Mouse (Mus musculus) gastrocnemius, adult 8-10 months (tissue): ENCODE data around the gene Timm23. TPM values are rescaled to one million over a fixed set of nuclear protein-coding genes. Genes with fewer than 3 reads are reported as not detected.
A peak's percentile ranks its signal among the peaks of the same experiment; 100 is the strongest.
"Not testable (repeated sequence)": the region's sequence is repeated elsewhere in the genome, so short reads cannot be mapped to it uniquely, and the experiment has no call there.

Experiments used
- DNase-seq, 2 experiments: peaks; one replicate each; pipeline ENCODE4 v3.0.0; 2022; ENCODE audit warnings: low spot score in 2 of 2
- total RNA-seq, 4 experiments: library from RNA; stranded (reverse); gene quantifications; 2 replicates each; pipeline ENCODE4 v1.2.4; 2022

Gene Timm23
- total RNA-seq: 100 to 1,000 TPM; 183 to 225 (median 215) TPM

DNA sequence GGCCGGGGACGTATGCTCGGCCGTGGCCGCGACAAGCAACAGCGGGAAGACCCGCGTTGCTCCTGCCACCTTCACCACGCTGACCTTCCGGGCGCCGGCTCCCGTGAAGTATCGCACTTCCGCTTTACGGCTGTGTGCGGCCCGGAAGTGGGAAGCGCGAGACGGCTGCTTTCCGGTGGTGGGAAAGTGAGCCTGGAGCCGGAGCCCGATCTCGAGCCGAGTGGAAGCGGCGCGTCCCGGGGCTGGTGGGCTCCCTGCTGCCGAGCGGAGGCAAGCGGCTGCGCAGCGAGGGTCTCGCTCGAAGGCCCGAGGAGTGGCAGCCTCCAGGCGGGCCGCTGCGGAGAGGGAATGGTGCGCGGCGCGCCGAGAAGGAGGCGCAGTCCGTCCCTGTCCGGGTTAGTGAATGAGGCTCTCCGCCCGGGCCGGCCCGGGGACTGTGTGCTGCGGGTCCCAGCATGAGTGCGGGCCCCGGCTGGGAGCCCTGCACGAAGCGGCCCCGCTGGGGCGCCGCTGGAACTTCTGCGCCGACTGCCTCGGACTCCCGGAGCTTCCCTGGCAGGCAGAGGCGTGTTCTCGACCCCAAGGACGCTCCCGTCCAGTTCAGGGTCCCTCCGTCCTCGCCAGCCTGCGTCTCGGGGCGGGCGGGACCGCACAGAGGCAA is at the start of gene Timm23, which contains the start of gene Parg:
Gene Timm23 (minus strand): TSS at position 108 of the 661 bp plus-strand sequence.
Gene Parg (plus strand): TSS at position 159 of the 661 bp plus-strand sequence.
- DNase-seq: peak; percentile 64 to 77

DNA sequence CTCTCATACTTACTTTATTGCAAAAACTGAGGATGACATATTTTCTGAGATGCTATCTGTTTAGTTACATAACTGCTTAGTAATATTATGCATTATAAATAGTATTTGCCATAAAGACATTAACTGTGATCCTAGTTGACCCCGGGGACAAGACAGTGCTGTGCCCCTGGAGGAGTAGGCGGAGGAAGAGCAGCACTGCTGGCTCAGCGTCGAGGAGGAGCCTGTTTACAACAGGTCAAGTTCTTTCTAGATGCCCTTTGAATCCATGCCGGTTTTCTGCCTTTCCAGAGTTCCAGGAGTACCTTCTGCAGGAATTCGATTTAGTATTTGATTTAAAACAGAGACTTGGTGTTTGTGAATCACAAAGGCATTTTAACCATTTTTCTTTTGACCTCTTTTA is 47.9 kb upstream of the Timm23 start:
- no peak for DNase-seq

GRCm38 (mm10) chr14:32246019-32246418 is 44.3 kb upstream of the Timm23 start:
- DNase-seq: no peak

DNA sequence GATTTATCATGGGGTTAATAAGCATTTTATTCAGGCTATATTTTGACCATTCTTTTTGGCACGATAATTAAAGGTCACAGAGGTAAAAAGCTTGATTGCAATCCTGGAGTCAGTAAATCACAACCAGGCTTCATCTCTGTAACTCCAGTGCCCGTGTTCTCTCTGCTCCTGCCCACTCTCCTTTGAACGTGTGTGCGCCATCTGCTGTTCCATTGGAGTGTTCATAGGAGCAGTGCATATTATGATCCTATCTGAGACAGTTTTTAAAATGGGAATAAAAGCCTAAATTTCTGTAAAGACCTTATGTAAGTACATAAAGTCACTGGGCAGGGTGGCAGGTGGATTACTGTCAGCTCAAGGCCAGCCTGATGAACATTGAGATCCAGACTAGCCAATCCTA is 40.7 kb upstream of the Timm23 start:
- no peak for DNase-seq

GRCm38 (mm10) chr14:32228996-32229395 is 27.3 kb upstream of the Timm23 start:
- peak in 1 of 2 experiments; percentile 20 for DNase-seq

- DNase-seq: no peak
Observed at GRCm38 (mm10) chr14:32226601-32227000, 24.9 kb upstream of the Timm23 start.

DNA sequence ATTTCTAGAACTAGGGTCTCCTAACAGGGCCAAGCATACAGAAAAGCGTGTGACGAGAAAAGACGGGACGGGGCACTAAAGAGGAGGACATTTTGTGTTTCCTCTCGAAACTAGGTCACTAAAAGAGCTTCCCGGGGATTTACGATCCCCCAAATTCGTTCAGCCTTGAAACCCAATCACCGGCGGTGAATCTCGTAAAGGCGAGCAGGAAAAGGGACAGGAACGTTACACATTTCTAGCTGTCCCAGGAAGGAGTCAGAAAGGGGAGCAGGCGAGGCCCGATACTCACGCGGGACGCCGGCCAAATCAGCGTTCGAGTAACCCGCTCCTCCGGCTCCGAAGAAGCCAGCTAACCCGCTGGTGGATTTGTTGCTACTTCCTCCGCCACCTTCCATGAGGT is 344 bp downstream of the Timm23 start:
- no peak for DNase-seq

- not testable (repeated sequence) for DNase-seq
Observed at GRCm38 (mm10) chr14:32193557-32193956, 8.1 kb downstream of the Timm23 start.

DNA sequence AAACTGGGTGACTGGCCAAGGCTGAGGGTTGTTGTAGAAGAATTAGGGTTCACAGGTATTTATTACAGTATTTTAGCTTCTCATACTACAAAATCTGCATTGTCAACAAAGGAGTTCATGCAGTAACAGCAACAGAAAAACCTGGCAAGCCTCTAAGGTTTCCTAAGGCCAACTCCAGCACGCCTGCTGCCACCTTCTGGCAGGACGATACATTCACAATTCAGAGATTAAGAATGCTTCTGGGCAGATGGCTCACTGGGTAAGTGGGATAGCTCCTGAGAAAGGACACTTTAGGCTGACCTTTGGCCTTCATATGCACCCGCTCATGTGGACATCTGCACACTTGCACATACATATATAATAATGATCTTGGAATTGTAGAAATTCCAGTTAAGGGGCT is 9.3 kb downstream of the Timm23 start:
- peak; percentile 4 to 17 for DNase-seq

DNA sequence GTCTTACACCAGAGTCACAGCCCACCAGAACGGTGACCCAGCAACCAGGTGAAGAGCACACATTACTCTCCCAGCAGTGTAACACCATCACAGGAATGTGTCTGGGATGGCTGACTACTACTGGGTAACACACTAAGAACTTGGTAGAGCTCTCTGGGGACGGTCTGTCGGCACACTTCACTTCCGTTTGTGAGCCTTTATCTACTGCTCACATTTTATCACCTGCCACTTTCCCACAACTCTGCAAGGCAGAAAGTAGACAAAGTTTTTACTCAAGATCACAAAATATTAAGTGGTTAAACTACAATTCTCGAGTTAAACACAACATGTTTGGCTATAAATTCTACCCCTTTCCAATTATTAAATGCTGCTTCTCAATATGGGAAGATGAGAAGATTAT is 9.8 kb downstream of the Timm23 start:
- DNase-seq: no peak

DNA sequence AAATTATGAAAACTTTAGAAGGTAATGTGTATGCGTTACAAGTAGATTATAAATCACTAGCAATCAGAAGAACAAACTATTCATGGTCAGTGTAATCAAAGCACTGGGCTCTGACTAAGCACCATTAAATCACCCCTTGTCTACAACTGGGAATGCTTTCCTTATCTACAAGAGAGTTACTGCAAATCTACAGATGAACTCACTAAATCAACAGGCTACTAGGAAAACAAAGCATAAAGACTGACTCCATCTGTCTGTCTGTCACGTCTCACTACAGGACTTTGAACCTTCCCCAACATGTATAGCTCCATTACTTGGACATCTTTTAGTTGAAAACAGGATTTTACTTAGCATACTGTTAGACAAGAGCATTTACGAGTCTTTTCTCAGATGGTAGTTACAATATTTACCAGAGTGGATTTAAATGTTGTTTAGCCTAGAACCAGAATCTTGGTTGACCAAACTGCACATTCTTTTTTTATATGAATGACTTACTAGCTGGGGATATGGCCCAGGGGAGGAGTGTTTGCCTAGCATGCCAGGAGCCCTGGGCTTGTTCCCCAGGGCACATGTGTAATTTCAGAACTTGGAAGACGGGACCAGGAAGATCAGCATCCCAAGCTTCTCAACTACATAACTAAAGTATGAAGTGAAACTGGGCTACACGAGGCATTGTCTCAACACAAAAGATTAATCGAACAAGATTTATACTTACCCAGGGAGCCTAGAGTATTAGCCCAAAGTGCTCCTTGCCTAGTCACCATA is 10.9 kb downstream of the Timm23 start:
- DNase-seq: no peak

GRCm38 (mm10) chr14:32183846-32184245 is 17.9 kb downstream of the Timm23 start:
- no peak for DNase-seq

DNA sequence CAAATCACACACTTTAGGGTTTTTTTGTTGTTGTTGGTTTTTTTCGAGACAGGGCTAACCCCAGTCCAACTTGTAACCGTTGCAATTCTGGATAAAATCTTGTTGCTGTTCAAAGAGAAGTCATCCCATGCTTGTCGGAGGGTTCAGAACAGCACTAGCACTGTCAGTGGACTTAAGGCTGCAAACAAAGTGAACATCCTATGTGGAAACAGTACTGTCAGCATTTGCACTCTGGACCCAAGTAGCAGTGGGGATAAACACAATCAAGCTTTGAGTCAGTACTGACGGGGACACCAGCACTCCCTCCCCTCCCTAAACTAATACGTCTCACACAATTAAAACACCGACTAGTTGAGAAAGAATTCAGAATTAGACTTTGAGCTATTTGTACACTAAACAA is 20.8 kb downstream of the Timm23 start:
- no peak for DNase-seq

GRCm38 (mm10) chr14:32179393-32180195 is 22.1 kb downstream of the Timm23 start:
- no peak for DNase-seq

DNA sequence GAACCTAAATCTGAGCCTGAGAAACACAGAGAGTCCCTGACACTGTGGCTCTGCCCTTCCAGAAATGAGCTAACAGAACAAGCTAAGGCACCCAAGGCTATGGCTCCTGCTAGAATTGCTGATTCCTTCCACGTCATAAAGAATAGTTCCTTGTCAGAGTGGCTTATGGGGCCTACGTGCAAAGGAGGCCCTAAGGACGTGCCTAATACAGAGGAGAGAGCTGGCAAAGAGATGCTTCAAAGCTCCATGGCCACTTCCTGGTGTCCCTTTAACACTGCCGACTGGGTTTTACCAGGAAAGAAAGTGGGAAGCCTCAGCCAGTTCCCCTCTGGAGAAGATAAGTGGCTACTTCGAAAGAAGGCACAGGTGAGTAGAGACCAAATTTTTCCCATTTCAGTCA is 25.1 kb downstream of the Timm23 start:
- DNase-seq: not testable (repeated sequence)

GRCm38 (mm10) chr14:32175310-32175709 is 26.4 kb downstream of the Timm23 start:
- DNase-seq: no peak

GRCm38 (mm10) chr14:32170137-32170536 is 31.6 kb downstream of the Timm23 start:
- no peak for DNase-seq

- DNase-seq: no peak
Observed at GRCm38 (mm10) chr14:32168653-32169231, 33.0 kb downstream of the Timm23 start.

DNA sequence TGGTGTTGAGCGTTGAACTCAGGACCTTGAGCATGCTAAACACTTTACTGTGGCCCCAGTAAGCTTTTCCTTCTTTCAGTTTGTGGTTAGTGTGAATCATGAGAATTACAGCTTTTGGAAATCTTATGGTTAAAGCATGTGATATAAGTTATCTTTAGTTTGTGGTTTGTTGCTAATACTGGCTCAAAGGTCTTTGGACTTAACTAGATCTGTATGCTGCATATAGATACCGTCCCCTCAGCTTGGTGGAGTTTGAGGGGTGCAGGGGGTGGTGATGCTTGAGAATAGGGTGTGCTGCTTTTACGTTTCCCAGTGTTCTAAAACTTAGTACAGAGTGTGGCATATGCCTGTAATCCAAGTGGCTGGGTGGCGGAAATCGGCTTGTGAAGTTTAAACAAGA is 34.4 kb downstream of the Timm23 start:
- DNase-seq: no peak

GRCm38 (mm10) chr14:32166840-32167239 is 34.9 kb downstream of the Timm23 start:
- no peak for DNase-seq

GRCm38 (mm10) chr14:32166062-32166441 is 35.6 kb downstream of the Timm23 start:
- DNase-seq: no peak
